Mouse (Mus musculus) monocyte, adult 2 months (primary cell): ENCODE measurements around the gene Cldn14.
"Not testable (repeated sequence)": the region's sequence is repeated elsewhere in the genome, so short reads cannot be mapped to it uniquely, and the experiment has no call there.

Experiments used
- DNase-seq, 2 experiments: peaks; one replicate each; pipeline ENCODE4 v3.0.0; 2022; ENCODE audit warnings: low spot score in 2 of 2, low read depth in 1 of 2

The Cldn14 gene

DNA sequence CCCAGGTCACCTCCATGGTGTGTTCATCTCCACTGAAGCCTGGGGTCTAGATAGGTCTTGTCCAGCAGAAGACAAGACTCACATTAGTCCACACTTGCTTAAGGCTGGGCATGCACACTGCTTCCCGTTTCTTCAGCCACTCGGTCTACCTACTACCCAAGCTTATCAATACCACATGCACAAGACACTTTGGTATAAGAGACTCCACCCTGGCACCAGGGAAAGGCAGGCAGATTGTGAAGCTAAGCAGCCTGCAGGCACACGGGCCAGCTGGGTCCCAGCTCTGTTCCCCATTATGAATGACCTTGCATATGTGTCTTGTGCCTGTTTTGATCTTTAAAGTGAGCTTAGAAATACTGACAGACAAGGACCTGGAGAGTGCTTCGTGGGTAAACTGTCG, 719 bp upstream of the Cldn14 start:
- no peak for DNase-seq

DNA sequence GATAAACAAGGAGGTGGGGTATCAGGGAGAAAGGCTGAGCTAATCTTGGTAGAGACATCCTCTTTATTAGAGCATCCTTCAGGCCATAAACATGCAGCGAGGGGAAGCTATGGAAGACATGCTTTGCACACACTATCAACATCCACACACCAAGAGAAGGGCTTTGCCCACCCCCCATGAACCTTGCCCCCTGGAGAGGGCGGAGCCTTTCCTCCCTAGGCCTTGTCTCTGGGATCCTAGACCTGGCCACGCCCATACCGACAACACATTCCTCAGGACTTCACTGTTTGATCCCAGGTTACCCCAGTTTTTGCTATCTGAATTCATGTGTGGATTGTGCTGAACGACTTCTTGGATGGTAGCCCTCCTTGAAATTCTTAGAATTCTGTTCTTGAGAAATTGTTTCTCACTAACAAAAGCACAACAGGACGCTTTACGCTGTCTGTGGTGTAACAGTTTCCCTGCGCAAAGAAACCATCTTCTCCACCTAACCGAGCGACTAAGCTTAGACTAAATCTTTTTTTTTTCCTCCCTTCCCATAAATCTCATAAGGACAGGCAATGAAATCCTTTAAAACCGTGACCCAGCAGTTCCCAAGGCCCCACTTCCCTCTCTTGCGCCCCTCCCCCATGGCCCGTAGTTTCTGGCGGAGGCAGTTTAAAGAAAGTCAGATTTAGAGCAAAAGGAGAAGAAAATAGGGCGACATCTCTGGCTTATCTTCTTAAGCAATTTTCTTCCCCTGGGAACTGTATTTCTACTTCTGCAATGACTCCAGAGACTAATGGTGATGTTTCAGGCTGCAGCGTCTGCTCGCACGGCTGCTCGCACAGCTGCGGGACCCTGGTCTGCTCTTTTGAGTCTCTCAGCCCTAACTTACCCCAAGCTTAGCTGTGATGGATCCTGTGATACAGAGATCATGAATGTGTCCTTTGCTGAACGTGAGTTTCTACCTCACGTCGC, 1.7 kb downstream of the Cldn14 start:
- DNase-seq: no peak

DNA sequence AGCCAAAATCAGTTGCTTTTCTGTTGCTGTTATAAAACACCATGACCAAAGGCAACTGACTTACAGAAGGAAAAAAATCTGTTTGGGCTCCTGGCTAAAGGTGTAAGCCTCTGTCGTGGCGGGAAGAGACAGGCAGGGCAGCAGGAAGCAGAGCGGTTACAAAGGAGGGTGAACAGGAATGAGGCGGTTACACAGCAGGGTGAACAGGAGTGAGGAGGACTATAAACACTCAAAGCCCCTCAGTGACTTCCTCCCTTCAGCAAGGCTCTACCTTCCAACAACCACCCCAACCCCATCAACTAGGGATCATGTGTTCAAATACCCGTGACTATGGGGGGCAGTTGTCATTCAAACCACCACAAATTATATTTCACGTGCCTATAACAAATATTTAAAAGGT, 5.2 kb downstream of the Cldn14 start:
- DNase-seq: no peak

GRCm38 (mm10) chr16:94001366-94001765, 7.3 kb downstream of the Cldn14 start:
- DNase-seq: no peak

GRCm38 (mm10) chr16:93998895-93999294, 9.7 kb downstream of the Cldn14 start:
- DNase-seq: no peak

GRCm38 (mm10) chr16:93983576-93983975, 25.1 kb downstream of the Cldn14 start:
- DNase-seq: no peak

- no peak for DNase-seq
These were observed 26.3 kb downstream of the Cldn14 start for GRCm38 (mm10) chr16:93982341-93982740.

GRCm38 (mm10) chr16:93981190-93981841, 27.3 kb downstream of the Cldn14 start:
- DNase-seq: no peak

DNA sequence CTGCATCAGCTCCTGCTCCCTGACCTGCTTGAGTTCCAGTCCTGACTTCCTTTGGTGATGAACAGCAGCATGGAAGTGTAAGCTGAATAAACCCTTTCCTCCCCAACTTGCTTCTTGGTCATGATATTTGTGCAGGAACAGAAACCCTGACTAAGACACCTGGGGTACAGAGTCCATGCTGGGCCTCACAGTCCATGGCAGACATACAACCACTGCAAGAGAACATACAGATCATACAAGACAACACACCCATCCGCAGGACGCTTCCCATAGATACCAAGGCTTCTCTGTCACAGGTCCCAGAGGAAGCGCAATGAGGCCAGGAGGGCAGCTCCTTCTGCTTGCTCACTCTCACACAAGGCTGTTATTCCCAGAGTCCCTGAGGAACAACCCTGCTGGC, 28.3 kb downstream of the Cldn14 start:
- not testable (repeated sequence) for DNase-seq

DNA sequence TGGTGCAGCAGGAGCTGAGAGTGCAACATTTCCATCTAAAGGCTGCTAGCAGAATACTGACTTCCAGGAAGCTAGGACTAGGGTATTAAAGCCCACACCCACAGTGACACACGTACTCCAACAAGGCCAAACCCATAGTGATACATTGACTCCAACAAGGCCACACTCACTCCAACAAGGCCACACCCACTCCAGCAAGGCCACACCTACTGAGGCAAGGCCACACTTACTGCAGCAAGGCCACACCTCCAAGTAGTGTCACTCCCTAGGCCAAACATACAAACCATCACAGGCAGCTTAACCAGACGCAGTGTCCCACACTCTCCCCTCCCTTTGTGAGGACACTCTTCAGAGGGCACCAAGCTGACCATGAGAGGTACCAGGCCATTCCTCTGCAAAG, 29.3 kb downstream of the Cldn14 start:
- no peak for DNase-seq

- peak in 1 of 2 experiments; percentile 11 for DNase-seq
These were observed 31.1 kb downstream of the Cldn14 start for GRCm38 (mm10) chr16:93977587-93977986.

- DNase-seq: no peak
These were observed 31.7 kb downstream of the Cldn14 start for GRCm38 (mm10) chr16:93976907-93977306.

GRCm38 (mm10) chr16:93975430-93975829, 33.2 kb downstream of the Cldn14 start:
- DNase-seq: no peak

DNA sequence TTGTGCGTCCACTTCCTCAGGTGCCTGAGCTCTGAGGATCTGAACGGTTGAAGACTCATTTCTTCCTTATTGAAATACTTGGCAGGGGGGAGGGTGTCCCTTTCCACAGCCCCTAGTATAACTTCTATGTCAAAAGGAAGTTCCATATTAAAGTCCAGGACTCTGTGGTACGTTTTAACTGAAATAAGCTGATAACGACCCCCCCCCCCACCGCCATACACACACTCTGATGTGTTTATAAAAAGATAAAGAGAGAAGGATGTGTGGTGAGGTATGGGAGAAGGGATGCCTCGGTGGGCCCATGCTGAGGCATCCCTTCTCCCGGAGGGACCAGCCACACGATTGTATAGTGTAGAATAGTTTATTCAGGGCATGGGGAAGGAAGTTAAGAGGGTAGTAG, 34.4 kb downstream of the Cldn14 start:
- no peak for DNase-seq

DNA sequence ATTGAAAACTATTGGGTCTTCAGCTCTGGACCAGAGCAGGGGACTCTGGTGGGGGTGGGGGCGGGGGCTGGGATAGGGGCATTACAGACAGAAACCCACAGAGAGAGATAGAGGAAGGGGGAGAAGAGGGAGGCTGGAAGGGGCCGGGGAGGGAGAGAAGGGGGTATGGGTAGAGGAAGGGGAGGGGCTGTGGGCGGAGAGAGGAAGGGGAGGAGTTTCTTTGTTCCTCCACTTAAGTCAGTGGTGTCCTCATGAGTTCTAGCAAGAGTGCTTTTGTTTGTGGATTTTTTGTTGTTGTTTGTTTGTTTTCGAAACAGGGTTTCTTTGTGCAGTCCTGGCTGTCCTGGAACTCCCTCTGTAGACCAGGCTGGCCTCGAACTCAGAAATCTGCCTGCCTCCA, 35.1 kb downstream of the Cldn14 start:
- DNase-seq: no peak

- DNase-seq: no peak
These were observed 35.5 kb downstream of the Cldn14 start for GRCm38 (mm10) chr16:93973123-93973522.

GRCm38 (mm10) chr16:93971046-93971445, 37.6 kb downstream of the Cldn14 start:
- no peak for DNase-seq

DNA sequence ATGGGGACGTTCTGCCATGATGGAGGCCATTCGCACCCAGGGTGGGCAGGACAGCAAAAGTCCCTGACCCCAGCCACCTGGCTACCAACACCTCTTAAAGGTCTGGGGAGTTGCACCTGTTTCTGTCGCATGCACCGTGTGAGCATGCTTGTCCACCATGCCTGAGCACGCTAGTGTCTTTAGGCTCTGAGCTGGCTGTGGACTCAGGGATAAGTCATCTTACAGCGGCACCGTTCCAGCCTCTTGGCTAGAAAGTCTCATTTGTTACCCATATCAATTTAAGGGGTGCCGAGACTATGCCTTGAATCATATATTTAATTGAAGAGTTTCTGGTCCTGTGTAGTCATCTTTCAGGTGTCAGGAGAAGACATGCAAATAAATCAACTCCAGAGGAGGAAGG, 40.7 kb downstream of the Cldn14 start:
- DNase-seq: no peak

DNA sequence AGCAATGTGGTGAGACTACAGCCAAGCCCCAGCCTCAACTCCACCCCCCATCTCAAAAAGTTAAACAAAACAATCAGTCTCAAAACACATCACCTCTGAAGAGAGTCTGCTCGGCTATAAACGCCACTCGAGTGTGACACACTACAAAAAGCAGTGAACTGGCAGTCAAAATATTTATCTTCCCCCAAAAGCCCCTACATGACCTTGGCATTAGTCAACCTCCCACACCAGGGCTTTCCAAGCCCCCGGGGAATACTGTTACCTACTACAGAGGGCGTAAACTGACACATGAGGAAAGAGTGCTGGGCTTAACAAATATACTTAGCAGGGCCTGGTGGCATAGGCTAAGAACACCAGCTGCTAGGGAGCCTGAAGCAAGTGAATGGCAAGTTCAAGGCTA, 46.4 kb downstream of the Cldn14 start:
- no peak for DNase-seq

- no peak for DNase-seq
These were observed 47.5 kb downstream of the Cldn14 start for GRCm38 (mm10) chr16:93961099-93961646.

GRCm38 (mm10) chr16:93960495-93960894, 48.1 kb downstream of the Cldn14 start:
- no peak for DNase-seq

DNA sequence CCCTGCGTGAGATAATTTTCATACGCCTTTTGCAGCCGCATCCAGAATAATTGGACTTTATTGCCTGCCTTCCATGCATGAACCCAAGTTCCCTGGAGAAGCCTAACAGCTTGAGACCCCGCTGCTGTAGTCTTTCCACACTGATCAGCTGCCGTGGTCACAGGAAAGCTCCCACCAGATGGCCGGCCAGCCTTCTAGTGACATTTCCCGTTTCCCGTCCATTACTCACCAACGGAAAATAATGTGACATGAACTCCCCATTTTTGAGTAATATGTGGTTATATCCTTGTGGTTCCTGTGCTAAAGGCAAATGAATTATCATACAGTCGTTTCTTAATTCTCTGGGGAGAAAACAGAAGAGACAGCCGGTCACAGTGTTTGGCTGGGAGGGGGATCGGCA, 51.2 kb downstream of the Cldn14 start:
- peak in 1 of 2 experiments; percentile 8 for DNase-seq
